Mouse (Mus musculus) c-Kit-negative CD71-positive TER-119-positive erythroid progenitor cells, embryonic 14.5 days (primary cell): Measurements from ENCODE around the gene Vamp2.

Experiments
- DNase-seq: peaks from one replicate; pipeline ENCODE4 v3.0.0-alpha.2; 2013; ENCODE audit warnings: low read depth, low spot score

Vamp2 gene

DNA sequence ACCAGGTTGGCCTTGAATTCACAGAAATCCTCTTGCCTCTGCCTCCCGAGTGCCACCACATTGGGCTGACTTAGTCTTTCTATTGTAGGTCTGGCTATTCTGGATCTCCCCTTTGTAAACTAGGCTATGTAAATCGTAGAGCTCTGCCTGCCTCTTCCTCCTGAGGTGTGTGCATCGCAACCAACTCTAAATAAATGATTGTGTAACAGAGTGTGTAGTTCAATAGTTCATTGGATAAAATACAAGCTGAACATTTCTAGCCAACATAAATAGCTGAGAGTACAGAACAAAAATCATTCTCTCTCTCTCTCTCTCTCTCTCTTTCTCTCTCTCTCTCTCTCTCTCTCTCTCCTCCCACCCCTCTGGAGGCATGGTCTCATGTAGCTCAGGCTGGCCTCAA lies 26.3 kb downstream of the Vamp2 start:
- no peak for DNase-seq

DNA sequence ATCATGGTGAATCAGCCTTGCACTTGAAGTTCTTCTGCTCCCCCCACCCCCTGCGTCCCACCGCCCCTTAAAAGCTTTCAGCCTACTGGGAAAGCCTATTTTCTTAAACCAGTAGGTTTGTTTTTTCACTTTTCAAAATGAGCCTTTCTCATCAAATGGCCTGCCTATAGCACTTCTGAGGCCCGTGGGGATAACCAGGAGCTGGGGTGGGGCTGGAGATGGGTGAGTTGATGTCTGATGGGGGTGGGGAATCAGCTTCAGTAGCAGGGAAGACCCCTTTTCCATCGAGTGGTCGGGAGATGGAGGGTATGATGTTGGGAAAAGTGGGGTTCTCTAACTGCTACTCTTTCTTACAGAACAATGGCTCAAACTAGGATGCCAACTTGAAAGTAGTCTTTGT lies 28.6 kb downstream of the Vamp2 start:
- no peak for DNase-seq

DNA sequence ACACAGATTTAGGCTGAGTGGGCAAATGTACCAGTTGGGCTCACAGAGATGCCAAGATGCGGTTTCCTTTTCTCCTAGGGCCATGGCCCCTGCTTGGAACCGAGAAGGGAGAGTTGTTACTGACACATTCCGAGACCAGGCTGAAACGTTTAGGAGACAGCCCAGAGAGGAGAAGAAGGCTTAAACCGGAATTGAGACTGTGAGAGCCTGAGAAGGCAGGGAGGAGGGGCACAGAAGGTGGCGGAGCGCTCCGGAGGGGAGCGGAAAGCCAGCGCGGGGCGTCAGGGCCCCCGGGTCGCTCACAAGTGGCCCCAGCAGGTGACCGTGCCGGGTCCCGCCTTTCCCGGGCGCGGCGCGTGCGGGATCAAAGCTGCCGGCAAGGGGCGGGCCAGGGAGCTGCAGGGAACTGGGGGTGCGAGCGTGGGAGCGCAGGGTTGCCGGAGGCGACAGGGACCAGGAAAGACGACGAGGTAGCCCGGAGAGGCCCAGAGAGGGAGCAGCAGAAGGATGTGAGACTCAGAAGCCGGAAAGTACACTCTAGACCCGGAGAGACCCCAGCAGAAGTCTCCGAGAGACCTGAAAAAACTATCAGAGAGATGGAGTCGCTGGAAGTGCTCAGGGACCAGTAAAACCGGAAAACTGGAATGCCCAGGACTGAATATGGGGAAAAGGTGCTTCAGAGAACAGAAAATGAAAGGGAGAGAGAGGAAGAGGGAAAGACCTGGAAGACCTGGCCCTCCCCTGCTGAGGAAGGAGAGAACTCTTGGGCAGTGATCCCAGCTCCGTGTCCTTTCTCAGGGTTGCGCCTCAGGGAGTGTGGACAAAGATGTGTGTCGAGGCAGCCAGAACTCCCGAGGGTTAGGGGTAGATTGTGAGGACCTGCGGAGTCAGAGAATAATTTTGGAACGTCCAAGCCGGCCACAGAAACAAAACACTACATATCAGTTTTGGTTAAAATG lies 29.7 kb downstream of the Vamp2 start:
- DNase-seq, result no peak

DNA sequence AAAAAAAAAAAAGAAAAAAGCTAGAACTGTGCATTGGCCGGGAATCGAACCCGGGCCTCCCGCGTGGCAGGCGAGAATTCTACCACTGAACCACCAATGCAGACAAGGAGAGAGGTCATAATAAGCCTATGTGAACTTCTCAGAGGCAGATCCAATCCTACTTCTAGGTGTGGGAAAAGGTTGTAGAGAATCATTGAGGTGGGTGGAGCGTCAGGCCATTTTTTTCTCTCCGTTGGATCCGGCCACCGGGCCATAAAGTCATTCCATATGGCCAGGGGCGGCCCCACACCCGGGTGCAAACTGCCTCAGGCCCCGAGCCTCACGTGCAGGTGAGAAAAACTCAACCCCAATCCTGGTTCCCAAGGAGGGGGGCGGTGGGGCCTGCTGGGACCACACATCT lies 30.5 kb downstream of the Vamp2 start:
- DNase-seq, result no peak

DNA sequence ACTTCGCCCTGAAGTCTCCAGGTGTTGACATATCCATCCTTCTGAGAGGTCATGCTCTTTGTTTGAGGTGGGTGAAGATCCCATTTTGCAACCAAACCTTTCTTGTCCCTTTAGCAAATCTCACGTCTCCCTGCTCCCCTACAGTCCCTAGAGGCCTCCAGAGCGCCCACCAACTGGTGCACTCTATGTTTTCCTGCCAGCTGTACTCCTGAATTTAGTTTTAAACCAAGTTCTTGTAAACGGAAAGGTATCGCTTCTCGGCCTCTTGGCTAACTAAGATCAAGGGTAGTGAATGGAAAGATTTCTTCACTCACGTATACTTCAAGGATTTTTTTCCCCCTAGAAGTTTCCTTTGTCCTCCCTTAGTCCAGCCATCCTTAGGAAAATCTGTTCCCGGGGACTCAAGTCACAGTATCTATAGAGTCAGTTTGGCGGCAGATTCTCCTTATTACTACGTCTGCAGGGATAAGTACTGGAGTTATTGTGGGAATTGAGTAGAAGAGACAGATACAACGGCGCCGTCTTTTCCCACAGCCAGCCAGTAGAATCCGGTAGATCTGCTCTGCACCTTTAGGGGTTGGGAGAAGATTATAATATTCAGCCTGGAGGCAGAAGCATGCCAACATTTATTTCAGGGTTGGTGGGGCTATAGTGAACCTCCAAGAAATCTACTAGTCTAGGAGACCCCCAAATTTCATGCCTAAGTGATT lies 31.3 kb downstream of the Vamp2 start:
- no peak for DNase-seq

DNA sequence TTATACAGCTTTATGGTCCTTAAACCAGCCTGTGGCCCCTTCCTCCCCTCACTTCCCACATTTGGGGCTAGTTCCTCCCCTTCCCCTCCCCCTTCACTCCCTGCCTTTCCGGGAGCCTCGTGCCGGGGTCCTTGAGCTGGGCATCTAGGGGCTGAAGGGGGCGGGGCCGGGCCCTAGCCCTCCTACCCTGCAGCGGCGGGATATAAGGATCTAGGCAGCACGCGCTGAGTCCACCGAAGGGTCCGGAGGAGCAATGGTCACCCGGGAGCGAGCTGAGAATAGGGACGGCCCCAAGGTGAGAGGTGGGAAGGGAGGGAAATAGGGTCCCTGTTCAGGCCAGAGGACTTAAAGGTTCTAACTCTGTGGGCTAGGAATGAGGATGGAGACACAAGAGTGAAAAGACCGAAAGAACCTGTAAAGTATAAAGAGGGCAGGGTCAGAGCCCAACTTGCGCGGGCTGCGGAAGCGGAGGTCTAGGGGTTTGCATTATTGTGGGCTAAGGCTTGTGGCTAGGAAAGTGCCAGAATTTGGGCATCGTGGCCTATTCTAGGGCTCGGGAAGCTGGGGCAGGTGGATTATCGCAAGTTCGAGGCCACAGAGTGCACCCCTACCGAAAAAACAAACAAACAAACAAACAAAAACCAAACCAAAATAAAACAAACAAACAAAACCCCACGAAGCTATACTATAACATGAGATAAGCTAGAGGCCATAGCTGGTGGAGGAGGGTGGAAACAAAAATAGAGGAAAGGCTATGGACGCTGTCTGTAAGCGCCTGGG lies 32.1 kb downstream of the Vamp2 start, which contains the start of gene Hes7:
Gene Hes7, plus strand, starts transcription at position 184 of the 780 bp plus-strand sequence.
- no peak for DNase-seq

DNA sequence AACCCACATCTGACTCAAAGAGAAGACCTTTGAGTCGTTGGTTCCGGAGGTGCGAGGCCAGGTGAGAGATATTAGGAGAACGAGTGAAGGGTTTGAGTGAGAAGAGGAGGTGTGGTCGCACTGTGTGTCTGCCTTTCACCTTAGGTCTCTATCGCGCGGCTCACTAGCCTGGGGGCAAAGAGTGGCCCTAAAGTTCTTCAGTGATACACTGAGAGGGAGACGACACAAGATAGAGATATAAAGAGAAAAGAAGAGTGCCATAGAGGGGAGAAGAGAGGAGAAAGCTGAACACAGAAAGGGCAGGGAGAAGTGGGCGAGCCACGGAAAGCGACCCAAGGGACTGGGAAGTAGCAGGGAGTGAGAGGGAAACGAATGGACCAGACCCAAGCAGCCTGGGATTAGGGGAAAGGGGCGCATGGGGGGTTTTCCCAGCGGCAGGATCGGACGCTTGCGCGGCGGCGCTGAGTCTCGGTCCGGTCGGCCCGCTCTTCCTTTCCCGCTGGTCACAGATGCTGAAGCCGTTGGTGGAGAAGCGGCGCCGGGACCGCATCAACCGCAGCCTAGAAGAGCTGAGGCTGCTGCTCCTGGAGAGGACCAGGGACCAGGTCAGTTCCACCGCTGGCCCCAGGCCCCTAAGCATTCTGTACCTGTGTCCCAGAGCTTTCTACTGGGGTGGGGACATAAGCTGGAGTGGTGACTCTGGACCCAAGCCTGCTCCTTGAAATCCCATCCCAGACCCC lies 32.9 kb downstream of the Vamp2 start:
- no peak for DNase-seq

DNA sequence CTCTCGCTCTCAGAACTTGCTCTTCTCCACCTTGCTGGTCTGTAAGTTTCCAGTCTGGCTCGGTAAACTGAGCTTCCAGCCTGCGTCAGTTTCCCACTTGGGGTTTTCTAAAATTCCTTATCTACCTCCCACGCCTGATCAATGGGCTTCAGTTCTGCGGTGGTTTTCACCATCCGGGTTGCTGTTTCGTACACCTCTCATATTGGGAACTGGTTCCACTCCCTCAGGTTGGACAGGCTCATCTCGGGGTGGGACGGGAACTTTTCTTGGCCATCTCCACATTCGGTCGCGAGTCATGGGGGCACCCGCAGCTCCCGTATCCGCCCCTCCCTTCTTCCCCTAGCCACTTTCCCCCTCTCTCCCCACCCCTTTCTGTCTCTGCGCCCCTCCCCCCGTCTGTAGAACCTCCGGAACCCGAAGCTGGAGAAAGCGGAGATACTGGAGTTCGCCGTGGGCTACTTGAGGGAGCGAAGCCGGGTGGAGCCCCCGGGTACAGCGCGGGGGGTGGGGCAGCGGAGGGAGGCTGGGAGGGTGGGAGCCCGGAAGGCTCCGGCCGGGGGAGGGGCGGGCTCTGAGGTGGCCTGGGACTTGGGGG lies 33.5 kb downstream of the Vamp2 start:
- no peak for DNase-seq

DNA sequence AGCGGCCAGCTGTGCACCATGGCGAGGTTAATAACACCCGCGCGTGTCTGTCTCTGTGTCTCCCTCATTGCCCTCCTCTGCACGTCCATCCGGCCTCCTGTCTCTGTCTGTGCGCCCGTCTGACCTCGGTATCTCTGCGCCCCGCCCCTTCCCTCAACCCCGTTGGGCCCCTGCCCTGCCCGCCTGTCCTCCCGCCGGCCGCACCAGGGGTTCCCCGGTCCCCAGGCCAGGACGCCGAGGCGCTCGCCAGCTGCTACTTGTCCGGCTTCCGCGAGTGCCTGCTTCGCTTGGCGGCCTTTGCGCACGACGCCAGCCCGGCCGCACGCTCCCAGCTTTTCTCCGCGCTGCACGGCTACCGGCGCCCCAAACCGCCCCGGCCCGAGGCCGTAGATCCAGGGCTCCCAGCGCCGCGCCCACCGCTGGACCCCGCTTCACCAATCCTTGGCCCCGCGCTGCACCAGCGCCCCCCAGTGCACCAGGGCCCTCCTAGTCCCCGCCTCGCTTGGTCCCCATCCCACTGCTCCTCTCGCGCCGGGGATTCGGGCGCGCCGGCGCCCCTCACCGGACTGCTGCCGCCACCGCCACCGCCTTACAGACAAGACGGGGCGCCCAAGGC lies 34.2 kb downstream of the Vamp2 start, which contains the start of gene 9130213A22Rik:
Gene 9130213A22Rik, minus strand, starts transcription at position 254 of the 616 bp plus-strand sequence.
- no peak for DNase-seq

DNA sequence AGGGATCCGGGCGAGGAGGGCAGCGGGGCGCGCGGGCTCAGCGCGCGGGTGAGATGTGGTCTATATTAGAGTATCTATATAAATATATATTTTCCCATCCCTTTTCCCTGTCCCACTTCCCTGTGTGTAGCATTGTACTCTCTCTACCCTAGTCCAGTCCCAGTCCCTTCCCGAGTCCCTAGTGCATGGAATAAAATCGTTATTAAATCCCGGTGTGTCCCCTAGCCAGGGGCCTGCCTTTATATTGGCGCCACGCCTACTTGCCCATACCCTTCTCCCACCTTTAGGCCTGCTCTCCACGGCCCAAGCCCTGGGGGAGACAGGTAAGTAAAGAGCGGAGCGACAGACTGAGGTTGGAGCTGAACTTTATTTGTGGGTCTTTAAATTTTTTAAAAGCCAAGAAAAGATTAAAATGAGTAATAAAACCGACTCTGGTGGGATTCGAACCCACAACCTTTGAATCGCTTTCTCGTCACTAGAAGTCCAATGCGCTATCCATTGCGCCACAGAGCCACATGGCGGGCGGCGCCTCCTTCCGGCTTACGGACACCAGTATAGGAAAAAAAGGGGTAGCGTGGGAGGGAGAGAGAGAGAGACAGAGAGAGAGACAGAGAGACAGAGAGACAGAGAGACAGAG lies 34.9 kb downstream of the Vamp2 start:
- DNase-seq, result peak; percentile 73

DNA sequence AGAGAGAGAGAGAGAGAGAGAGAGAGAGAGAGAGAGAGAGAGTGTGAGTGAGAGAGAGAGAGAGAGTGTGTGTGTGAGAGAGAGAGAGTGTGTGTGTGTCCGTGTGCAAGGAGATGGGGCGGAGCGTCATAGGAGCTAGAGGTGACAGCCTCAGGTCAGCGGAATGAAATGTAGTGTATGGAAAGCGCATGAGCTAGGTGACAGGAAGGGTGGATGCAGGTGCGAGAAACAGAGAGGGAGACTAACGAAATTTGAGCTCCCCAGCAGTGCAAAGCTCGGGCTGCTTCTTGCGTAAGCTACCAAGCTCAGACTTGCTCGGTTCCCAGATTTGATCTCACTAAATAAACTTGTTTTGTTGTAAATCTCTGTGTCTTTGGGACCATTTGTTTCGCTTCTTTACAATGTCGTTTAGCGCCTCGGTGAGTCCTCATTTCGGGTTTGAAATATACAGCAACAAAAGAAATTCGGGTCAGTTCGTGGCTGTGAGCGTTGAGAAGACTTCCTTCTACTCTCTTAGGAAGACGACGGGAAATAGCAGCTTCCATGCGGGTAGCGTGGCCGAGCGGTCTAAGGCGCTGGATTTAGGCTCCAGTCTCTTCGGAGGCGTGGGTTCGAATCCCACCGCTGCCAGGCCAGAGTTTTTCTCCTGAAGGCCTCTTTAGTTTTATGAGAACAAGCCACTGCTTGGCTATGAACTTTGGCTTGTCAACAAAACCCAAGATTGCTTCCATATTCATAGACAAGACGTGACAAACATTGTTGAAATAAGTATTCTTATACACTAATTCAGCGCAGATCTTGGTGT lies 35.6 kb downstream of the Vamp2 start:
- peak; percentile 79 for DNase-seq

DNA sequence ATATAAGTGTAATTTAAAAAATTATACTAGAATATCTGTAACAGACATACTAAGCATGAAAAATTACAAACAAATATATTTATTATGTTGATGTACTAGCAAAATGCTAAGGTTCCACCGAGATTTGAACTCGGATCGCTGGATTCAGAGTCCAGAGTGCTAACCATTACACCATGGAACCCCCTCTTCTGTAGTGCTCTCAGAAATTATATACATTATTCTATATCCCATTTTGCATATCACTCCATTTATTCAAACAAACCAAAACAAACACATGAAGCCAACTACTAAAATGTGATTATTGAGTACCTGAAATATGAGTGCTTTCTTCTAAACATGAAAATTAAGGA lies 36.2 kb downstream of the Vamp2 start:
- DNase-seq, result peak; percentile 73

DNA sequence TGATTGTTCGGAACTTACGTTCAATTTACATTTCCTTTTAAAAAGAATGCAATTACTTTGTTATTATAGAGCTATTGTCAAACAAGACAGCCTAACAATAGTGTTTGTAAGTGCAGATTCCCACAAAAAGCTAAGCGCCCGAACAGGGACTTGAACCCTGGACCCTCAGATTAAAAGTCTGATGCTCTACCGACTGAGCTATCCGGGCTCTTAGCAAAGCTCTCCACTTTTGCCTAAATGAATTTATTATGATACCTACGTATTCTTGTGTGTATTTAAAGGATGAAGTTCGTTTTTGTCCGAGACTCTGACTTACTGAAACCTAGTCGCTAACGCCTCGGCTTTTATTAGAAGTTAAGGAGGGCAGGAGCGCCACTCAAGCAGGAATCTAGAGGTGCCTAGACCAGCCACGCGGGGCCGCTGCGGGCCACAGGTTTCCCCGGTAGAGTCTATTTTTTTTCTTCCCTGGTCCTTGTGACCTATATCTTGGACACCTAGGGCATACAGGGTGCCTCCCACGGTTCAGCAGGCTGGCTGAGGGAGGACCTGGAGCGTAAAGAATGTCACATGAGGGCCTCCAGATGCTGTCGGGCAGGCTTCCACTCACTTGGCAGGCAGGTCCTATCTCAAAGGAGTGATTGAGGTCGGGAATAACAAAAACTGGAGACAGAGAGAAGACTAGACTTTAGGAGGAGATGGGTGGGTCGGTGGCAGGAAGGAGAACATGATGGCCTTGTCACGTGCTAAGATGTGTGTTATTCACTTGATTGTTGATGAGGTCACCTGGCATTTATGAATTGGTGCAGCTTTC lies 37.0 kb downstream of the Vamp2 start:
- peak; percentile 80 for DNase-seq

DNA sequence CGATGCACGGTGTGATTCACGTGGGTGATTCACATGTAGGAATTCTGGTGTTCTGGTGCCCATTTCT lies 37.4 kb downstream of the Vamp2 start, which contains the start of gene Aloxe3:
Gene Aloxe3, plus strand, starts transcription at position 45 of the 67 bp plus-strand sequence.
- DNase-seq, result no peak

DNA sequence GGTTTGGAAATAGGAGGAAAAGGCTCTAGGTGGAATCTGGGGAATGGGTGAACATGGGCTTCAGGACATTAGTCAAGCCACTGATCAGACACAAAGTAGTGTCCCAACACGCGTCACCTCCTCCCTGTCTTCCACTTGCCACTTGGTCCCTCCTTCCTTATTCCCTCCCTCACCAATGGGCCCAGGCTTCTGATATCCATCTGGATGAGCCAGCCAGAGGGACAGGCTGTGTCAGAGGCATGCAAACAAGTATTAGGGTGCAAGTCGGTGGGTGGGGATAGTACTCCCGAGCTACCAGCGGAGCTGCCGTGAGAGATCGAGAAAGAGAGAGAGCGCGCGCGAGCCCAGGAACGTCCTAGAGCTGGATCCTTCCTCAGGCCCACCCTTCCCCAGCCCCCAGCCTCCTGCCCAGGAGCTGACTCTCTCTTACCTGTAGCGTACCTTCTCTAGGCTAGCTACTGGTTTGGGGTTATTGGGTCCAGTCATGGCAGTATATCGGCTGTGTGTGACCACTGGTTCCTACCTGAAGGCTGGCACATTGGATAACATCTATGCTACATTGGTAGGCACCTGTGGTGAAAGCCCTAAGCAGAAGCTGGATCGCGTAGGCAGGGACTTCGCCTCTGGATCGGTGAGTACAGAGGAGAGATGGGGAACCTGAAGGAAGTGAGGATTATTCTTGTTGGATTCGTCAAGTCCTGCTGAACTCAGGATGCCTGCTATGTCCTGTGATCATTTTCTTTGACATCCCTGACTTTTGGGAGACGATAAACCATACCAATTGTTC lies 37.8 kb downstream of the Vamp2 start:
- no peak for DNase-seq

DNA sequence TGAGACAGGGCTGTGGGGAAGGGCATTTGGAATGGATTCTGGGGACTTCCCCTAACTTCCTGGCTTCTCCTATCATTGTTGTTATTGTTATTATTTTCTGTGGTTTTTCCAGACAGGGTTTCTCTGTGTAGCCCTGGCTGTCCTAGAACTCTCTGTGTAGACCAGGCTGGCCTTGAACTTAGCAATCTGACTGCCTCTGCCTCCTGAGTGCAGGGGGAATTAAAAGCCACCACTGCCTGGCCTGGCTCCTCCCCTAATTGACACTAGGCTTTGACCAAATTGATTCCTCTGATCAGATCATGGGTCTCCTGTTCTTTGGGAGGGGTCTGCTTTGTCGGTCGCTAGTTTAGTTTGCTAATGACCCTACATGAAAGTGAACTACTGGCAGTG lies 38.4 kb downstream of the Vamp2 start:
- no peak for DNase-seq

DNA sequence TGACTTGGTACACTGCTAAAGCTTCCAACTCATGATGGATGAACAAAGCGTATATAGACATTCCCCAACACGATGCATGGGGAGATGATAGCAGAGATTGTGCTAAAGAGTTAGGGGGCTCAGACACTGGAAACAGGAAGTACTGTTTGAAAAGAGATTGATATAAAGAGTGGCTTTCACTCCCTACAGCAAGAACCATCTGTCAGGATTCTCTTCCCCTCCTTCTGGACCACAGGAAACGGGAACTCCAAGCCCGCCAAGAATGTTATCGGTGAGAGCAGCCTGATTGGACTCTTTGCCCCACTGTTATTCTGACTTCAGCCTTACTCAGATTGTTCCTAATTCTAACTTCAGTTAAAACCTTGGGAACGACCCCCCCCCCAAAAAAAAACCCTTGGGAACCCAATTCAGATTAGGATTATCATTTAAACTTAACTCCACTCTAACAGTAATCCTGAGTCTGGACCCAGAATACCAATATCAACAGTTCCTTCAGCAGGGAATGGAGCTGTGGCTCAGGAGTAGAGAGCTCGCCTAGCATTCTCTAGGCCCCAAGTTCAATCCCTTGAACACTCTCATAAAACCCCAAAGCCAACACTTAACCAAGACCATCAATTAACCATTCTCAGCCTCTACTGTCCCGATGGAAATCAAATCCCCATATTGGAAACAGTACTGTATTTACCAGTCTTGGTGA lies 40.3 kb downstream of the Vamp2 start:
- no peak for DNase-seq

DNA sequence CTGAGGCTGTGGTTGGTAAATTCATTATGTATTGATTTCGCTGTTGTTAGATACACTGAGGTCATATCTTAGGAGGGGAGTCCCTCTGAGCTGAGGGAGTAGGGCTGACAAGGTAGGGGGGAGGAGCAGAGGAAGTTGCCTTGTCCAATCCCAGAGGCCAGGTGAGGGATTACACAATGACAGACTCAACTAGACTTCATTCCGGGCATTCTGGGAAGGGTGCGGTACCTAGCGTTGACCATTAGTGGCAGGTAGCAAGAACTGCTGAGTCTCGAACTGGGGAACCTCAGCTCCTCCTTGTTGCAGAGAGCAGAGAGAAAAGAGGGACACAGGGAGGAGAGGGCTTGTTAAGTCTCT lies 45.3 kb downstream of the Vamp2 start:
- no peak for DNase-seq
